Mouse (Mus musculus): ENCODE measurements at regions not wholly inside any gene's neighbourhood (a gene's known extent, or its start where the extent isn't known, plus 50 kb on each side); places are given as distances from the start of the nearest gene placed in this dataset.

- DNase-seq = peak; percentile 63 to 65
Observed at GRCm38 (mm10) chr2:144172100-144172770, 98.2 kb upstream of the Mgme1 start.

DNA sequence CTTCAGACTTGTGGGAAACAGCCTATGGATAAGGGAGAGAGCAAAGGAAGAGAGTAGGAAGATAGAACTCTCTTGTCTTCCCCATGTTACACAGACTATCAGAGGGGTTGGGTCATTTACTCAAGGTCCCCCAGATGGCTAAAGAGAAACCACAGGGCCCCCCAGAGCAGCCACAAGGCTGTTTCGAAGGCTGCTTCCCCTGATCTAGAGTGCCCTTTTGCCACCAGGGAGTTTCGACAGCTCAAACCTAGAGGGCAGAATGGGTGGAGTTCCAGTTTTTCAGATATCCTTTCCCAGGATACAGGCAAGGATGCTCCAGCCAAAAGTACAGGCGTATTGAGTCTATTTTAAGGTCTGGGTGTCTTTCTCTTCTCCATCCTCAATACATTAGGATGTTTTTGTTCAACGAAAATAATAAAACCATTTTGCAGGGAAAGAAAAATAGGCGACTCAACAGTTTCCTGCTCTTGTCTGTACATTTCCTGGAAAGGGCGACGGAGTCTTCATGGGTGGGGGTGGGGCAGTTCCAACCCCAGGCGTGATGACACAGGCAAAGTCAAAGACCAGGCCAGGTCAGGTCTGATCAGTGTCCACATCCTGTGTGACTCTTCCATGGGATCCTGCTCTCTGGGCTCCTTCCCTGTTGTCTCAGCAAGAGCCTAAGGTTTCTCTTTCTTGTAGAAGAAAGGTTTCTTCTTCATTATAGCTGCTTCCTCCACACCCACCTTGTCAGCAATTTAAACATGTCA, 96.9 kb upstream of the Mgme1 start:
- DNase-seq = no peak

GRCm38 (mm10) chr2:144174366-144175035, 96.0 kb upstream of the Mgme1 start:
- no peak for DNase-seq

- DNase-seq = no peak
Observed at GRCm38 (mm10) chr2:144176508-144177170, 93.8 kb upstream of the Mgme1 start.

DNA sequence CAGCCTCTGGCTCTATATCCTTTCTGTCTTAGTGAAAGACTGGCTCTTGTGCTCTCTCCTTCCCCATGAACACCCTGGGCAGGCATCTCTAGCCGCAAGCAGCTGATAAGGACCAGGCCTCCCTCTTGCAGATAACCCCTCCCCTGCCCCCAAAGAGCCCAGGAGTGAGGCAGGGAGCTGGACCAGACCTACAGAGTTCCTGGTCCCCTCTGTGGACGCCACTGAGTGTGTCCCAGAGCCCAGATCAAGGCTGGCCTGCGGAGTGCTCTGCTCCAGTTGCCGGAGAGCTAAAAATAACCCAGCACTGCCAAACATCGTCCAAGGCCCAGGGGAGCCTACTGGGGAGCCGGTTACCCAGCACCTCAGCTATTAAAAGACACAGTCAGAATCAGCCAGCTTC, 93.2 kb upstream of the Mgme1 start:
- DNase-seq = no peak

- DNase-seq = no peak
Observed at GRCm38 (mm10) chr2:144177920-144178319, 92.5 kb upstream of the Mgme1 start.

GRCm38 (mm10) chr2:144182108-144182507, 88.4 kb upstream of the Mgme1 start:
- DNase-seq = no peak

DNA sequence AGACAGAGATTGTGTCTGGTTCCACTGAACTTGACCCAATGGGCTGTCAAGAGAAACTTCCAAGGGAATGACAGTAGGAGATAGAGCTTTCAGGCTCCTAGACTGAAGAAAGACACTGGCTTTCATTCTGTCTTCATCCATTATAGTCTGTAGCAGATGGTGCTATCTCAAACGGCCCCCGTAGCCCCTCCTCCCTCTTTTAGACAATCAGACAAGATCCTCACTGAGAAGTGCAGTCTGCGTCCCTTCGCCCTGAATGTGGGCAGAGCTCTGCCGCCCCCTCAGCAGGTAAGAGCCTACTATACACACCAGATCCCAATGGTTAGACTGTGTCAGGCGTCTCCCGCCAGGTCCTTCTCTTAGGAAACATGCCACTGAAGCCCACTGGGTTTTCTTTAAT, 87.9 kb upstream of the Mgme1 start:
- DNase-seq = no peak

DNA sequence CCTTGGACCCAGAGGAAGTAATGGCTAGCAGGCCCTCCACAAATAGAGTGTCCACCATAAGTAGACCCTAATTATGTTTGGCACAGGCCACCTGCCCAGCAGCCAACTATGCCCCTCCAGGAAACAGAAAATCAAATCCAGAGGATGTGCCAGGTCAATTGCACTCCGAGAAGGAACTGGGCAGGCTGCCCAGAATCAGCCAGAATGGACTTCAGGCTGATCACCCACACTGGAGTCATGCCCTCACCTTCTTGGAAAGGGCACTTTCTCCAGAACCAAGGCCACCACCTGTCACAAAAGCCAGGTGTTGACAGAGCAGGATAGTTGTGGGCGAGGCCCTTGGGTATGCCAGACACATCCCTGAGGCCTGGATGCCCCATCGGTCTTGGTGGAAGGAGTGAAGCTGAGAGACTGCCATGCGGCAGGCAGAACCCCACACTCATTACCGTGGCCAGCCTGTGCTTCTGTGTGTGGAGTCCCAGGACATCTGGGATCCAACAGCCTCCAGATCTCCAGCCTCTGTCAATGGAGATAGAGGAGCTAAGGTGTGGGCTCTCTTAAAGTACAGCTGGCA, 87.0 kb upstream of the Mgme1 start:
- DNase-seq = peak; percentile 69 to 81

DNA sequence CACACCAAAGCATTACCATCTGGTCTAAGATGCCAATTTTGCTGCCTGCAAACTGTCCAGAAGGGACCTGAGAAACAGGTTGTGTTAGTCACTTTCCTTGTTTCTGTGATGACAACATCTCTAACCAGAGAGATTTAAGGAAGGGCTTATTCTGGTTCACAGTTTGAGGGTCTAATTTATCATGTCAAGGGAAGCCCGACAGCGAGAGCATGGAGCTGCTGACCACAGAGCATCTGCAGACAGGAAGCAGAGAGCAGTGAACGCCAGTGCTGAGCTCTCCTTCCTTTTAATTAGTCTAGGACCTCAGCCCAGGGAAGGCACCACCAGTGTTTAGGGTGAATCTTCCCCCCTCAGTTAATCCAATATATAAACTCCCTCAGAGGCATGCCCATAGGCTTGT, 85.3 kb upstream of the Mgme1 start:
- no peak for DNase-seq

DNA sequence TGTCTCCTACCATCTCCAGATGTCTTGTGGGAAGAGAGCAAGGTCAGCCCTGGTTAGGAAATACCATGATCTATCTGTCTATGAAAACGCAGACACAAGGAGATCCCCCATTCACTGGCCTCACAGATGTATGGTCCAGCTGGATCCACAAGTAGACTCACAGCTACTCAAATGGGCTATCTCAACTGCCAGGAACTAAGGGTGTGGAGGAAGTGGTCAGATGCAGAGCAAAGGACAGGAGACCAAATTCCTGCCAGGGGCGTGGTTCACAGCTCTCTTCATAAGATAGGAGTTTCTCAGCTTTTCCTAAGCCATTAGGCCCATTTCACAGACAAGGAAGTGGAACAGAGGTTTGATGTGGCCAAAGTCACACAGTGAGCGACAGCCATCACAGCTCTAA, 84.0 kb upstream of the Mgme1 start:
- DNase-seq = no peak

DNA sequence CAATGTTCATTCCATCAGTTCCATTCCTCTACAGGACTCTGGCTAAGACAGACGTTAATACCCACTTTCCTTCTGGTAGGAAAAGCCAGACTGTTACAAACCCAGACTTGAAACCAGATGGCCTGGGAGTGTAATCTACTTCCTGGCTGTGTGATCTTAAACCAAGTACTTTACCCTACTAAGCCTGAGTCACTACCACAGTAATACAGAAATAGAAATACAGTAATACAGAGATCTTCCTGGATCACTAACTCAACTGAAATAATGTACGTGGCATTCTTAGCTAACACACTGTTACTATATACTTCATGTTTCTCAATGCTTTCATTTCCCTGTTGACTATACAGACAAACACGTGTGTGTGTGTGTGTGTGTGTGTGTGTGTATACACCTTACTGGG, 82.4 kb upstream of the Mgme1 start:
- DNase-seq = no peak

- no peak for DNase-seq
Observed at GRCm38 (mm10) chr2:144188485-144188884, 82.0 kb upstream of the Mgme1 start.

GRCm38 (mm10) chr2:144189756-144190155, 80.7 kb upstream of the Mgme1 start:
- DNase-seq = no peak

- DNase-seq = no peak
Observed at GRCm38 (mm10) chr2:144191018-144191417, 79.4 kb upstream of the Mgme1 start.

- DNase-seq = no peak
Observed at GRCm38 (mm10) chr2:144191707-144192106, 78.8 kb upstream of the Mgme1 start.

- DNase-seq = no peak
Observed at GRCm38 (mm10) chr2:144192428-144192827, 78.0 kb upstream of the Mgme1 start.

- no peak for DNase-seq
Observed at GRCm38 (mm10) chr2:144195851-144196250, 74.6 kb upstream of the Mgme1 start.

DNA sequence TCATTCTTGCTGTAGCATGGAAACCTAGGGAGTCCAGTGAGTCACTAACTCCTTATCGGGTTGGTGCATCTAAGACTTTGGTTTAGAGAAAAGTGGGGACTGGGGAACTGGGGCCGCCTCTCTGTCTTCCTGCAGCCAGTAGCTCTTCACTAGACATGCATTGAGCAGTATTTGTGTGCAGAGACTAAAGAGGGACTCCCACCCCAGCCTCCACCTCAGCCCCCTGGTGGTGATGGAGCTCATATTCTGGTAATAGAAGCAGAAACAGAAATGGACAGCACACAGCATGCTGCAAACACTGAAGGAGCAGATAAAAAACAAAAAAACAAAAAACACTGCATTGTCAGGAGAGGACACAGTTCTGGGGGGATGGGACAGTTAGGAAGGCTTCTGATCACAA, 73.3 kb upstream of the Mgme1 start:
- DNase-seq = peak in 1 of 2 experiments; percentile 62

GRCm38 (mm10) chr2:144198326-144199051, 72.0 kb upstream of the Mgme1 start:
- no peak for DNase-seq

All from lung, postnatal 4 days (tissue).